Mouse (Mus musculus) adipocyte (in vitro differentiated cells): ENCODE measurements around the gene Catsper3.

ENCODE experiments used
- DNase-seq: peaks from one replicate; pipeline ENCODE4 v3.0.0-alpha.2; 2016; ENCODE audit warnings: low spot score

The Catsper3 gene

GRCm38 (mm10) chr13:55826796-55827678, 42.7 kb downstream of the Catsper3 start:
- DNase-seq = no peak

GRCm38 (mm10) chr13:55827679-55828140, 43.3 kb downstream of the Catsper3 start:
- no peak for DNase-seq

- no peak for DNase-seq
Observed at GRCm38 (mm10) chr13:55828141-55829017, 44.0 kb downstream of the Catsper3 start.

- DNase-seq = no peak
Observed at GRCm38 (mm10) chr13:55829018-55829655, 44.8 kb downstream of the Catsper3 start.

- DNase-seq = no peak
Observed at GRCm38 (mm10) chr13:55830081-55830832, 45.9 kb downstream of the Catsper3 start.

- no peak for DNase-seq
Observed at GRCm38 (mm10) chr13:55830833-55831721, 46.7 kb downstream of the Catsper3 start.

GRCm38 (mm10) chr13:55831722-55832160, 47.4 kb downstream of the Catsper3 start:
- no peak for DNase-seq

GRCm38 (mm10) chr13:55832602-55833001, 48.2 kb downstream of the Catsper3 start:
- DNase-seq = no peak

- no peak for DNase-seq
Observed at GRCm38 (mm10) chr13:55833921-55834320, 49.6 kb downstream of the Catsper3 start.

GRCm38 (mm10) chr13:55834667-55835066, 50.3 kb downstream of the Catsper3 start:
- DNase-seq = no peak

GRCm38 (mm10) chr13:55835548-55836097, 51.3 kb downstream of the Catsper3 start:
- no peak for DNase-seq

- no peak for DNase-seq
Observed at GRCm38 (mm10) chr13:55836142-55836625, 51.8 kb downstream of the Catsper3 start, which contains the start of gene Pitx1. Pitx1 (minus strand) TSS chr13:55836192.

GRCm38 (mm10) chr13:55836786-55837780, 52.7 kb downstream of the Catsper3 start:
- DNase-seq = no peak

GRCm38 (mm10) chr13:55840223-55840622, 55.9 kb downstream of the Catsper3 start:
- DNase-seq = no peak

GRCm38 (mm10) chr13:55843700-55844099, 59.3 kb downstream of the Catsper3 start:
- no peak for DNase-seq

GRCm38 (mm10) chr13:55847805-55848204, 63.4 kb downstream of the Catsper3 start:
- DNase-seq = no peak

GRCm38 (mm10) chr13:55848604-55849190, 64.3 kb downstream of the Catsper3 start:
- no peak for DNase-seq

GRCm38 (mm10) chr13:55850726-55851125, 66.4 kb downstream of the Catsper3 start:
- DNase-seq = peak; percentile 34
